Mouse (Mus musculus) kidney, adult 8-10 months (tissue): ENCODE results near the gene Hoxd13.

Experiments used
- DNase-seq, 2 experiments: peaks; one replicate each; pipeline ENCODE4 v3.0.0; 2022

Hoxd13 gene

GRCm38 (mm10) chr2:74709465-74710419, 41.6 kb downstream of the Hoxd13 start:
- no peak for DNase-seq

GRCm38 (mm10) chr2:74710929-74711543, 42.9 kb downstream of the Hoxd13 start:
- DNase-seq: no peak

- DNase-seq: peak; percentile 72 to 73
These were observed 43.9 kb downstream of the Hoxd13 start, which contains the start of the genes Hoxd3 and Hoxd4 for GRCm38 (mm10) chr2:74711721-74712621. Gene Hoxd3 (plus strand): TSS chr2:74711927. Gene Hoxd4 (plus strand): TSS chr2:74711929.

- no peak for DNase-seq
These were observed 45.4 kb downstream of the Hoxd13 start for GRCm38 (mm10) chr2:74713239-74714150.

- no peak for DNase-seq
These were observed 46.2 kb downstream of the Hoxd13 start for GRCm38 (mm10) chr2:74714156-74714789.

- DNase-seq: peak in 1 of 2 experiments; percentile 30
These were observed 46.8 kb downstream of the Hoxd13 start for GRCm38 (mm10) chr2:74714881-74715280.

- peak; percentile 89 to 92 for DNase-seq
These were observed 47.6 kb downstream of the Hoxd13 start for GRCm38 (mm10) chr2:74715504-74716241.

GRCm38 (mm10) chr2:74720384-74720783, 52.3 kb downstream of the Hoxd13 start:
- DNase-seq: no peak

- no peak for DNase-seq
These were observed 52.9 kb downstream of the Hoxd13 start for GRCm38 (mm10) chr2:74720955-74721491.
